Mouse (Mus musculus) heart, embryonic 10.5 days (tissue): ENCODE results near the gene Corin. TPM values are rescaled to one million over a fixed set of nuclear protein-coding genes. Genes with fewer than 3 reads are reported as not detected.

ENCODE experiments used
- DNase-seq: peaks from one replicate; pipeline ENCODE4 v3.0.0-alpha.2; 2017; ENCODE audit warnings: low spot score
- H3K27ac ChIP-seq: fragments of 300-500 bp; sonication (generic); 2 replicates; pipeline ENCODE4 v1.5.1; 2016; ENCODE audit warnings: mild to moderate bottlenecking
- H3K27me3 ChIP-seq: fragments of 300-500 bp; sonication (generic); 2 replicates; pipeline ENCODE4 v1.6.1; 2016; ENCODE audit warnings: mild to moderate bottlenecking; ENCODE audit not compliant: poor library complexity, insufficient read depth, severe bottlenecking
- H3K36me3 ChIP-seq: fragments of 300-500 bp; sonication (generic); 2 replicates; pipeline ENCODE4 v1.6.1; 2016; ENCODE audit warnings: mild to moderate bottlenecking, moderate library complexity
- H3K4me1 ChIP-seq: fragments of 300-500 bp; sonication (generic); 2 replicates; pipeline ENCODE4 v1.6.1; 2016; ENCODE audit warnings: mild to moderate bottlenecking
- H3K4me3 ChIP-seq: fragments of 300-500 bp; sonication (generic); 2 replicates; pipeline ENCODE4 v1.5.1; 2016; ENCODE audit warnings: mild to moderate bottlenecking, moderate library complexity
- H3K9me3 ChIP-seq: fragments of 300-500 bp; sonication (generic); 2 replicates; pipeline ENCODE4 v1.6.1; 2016; ENCODE audit warnings: mild to moderate bottlenecking, moderate library complexity
- WGBS: fragments of 180-500 bp; shearing (Covaris S2); methylation state at CpG from one replicate; pipeline ENCODE4 v1.1.7; 2016; 5-methylcytosine and 5-hydroxymethylcytosine counted together
- polyA plus RNA-seq: library from polyadenylated mRNA; unstranded; fragments of >200 nt; fragmentation: Nextera tagmentation; extraction: Ambion mirVana; gene quantifications from 2 replicates; pipeline ENCODE4 v1.2.1, GENCODE M21; 2016

The Corin gene
- polyA plus RNA-seq, 1 experiment from 2014 or later = 13.7 TPM

GRCm38 (mm10) chr5:72353746-72354145, 150.5 kb downstream of the Corin start:
- H3K27me3 ChIP-seq = no peaks in the 10 kb centered on the region
- H3K36me3 ChIP-seq = no peaks in the 10 kb centered on the region
- no peaks in the 10 kb centered on the region for H3K9me3 ChIP-seq
- no peak overlapping the region for H3K4me3 ChIP-seq
- no peaks in the 10 kb centered on the region for H3K4me1 ChIP-seq
- DNase-seq = no peak
- WGBS = 62% methylated on average over 4 of the region's 4 CpGs
- no peak overlapping the region for H3K27ac ChIP-seq

DNA sequence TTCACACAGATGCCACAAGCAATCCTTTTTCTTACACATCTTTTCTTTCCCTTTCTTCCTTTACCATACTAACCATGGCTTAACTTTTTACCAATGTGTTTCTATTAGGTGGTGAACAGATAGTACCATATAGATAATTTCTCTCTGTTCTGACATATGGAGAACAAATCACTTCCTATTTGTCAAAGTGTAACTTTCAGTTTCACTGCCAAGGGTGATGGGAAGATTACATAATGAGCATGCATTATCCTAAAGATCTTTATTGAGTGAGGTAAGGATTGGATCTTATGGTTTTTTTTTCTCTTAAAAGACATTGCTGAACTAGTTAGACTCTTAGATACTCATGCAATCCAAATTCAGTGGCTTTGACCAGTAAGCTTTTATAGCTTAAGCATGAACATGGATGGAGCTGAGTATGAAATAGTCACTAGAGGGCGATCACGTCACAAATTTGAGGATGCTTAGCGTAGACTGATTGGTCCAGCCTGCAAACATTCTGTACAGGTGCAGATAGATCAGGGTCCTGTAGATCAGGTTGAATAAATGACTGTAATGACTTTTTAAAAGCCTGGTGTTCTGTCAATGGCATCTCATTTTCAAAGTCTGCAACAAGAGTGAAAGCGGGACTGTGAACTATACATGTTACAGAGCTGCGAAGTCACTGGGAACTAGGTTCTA, 154.1 kb downstream of the Corin start:
- H3K27ac ChIP-seq = no peak overlapping the region
- no peak overlapping the region for H3K4me3 ChIP-seq
- WGBS = 35% methylated on average over 5 of the region's 5 CpGs
- no peaks in the 10 kb centered on the region for H3K27me3 ChIP-seq
- no peaks in the 10 kb centered on the region for H3K4me1 ChIP-seq
- no peaks in the 10 kb centered on the region for H3K36me3 ChIP-seq
- no peaks in the 10 kb centered on the region for H3K9me3 ChIP-seq
- no peak for DNase-seq

DNA sequence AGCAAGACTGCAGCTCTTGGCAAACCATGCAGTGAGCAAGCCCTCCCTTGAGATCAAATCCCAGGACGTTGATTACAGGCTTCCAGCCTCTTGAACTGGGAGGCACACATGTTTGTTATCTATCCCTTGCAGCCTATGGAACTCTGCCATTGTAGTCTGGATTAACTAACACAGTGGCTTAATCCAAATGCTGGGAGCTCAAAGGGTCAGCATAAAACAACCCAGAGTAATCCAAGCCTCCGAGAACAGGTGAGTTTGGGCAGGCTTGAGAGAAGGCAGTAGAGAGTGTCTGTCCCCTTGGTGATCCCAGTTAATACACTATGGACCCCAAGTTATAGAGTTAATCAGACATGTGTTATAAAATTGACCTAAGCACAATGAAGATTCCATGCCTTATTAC, 155.7 kb downstream of the Corin start:
- no peaks in the 10 kb centered on the region for H3K4me1 ChIP-seq
- DNase-seq = no peak
- WGBS = 63% methylated on average over 2 of the region's 2 CpGs

GRCm38 (mm10) chr5:72335873-72336272, 168.4 kb downstream of the Corin start:
- Histone ChIP-seq H3K27me3 (no peaks in the 10 kb centered on the region), H3K36me3 (no peaks in the 10 kb centered on the region), H3K4me1 (peaks cover 8% of the 10 kb centered on the region; the same call in 1 of the 2 replicates), H3K9me3 (no peaks in the 10 kb centered on the region), H3K27ac (no peak overlapping the region), H3K4me3 (no peak overlapping the region)
- no peak for DNase-seq
- WGBS = 81% methylated on average over 5 of the region's 5 CpGs

More for the DNA sequence above, 155.7 kb downstream of the Corin start:
- Histone ChIP-seq H3K27me3 (no peaks in the 10 kb centered on the region), H3K36me3 (no peaks in the 10 kb centered on the region), H3K4me3 (no peak overlapping the region), H3K9me3 (no peaks in the 10 kb centered on the region), H3K27ac (no peak overlapping the region)

DNA sequence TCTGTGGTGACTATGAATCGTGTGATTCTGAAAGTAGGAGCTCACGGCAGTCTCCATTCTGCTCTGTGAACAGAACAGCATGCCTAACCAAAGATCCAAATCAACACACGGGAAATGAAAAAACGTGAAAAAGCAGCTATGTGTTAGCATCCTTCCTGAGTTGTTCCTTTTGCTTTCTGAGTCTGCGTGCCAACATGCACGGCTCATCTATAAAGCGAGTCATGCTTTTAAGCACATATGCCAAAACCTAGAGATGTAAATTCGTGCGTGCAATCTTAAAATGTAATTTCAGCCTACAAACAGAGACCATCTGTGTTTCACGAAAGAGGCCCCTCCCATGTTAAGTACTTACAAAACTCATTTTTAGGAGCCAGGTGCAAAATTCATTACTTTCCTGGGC, 171.4 kb downstream of the Corin start:
- Histone ChIP-seq H3K27ac (no peak overlapping the region), H3K36me3 (peaks cover 2% of the 10 kb centered on the region; the same call in 1 of the 2 replicates), H3K4me1 (peaks cover 8% of the 10 kb centered on the region; the same call in 1 of the 2 replicates), H3K27me3 (no peaks in the 10 kb centered on the region), H3K9me3 (no peaks in the 10 kb centered on the region), H3K4me3 (no peak overlapping the region)
- WGBS = 87% methylated on average over 10 of the region's 10 CpGs
- no peak for DNase-seq

GRCm38 (mm10) chr5:72331217-72331616, 173.1 kb downstream of the Corin start:
- no peak overlapping the region for H3K27ac ChIP-seq
- H3K27me3 ChIP-seq = no peaks in the 10 kb centered on the region
- 0 out of 2 replicates have a peak, but pooled peaks cover 2% of the 10 kb centered on the region for H3K4me1 ChIP-seq
- no peaks in the 10 kb centered on the region for H3K9me3 ChIP-seq
- no peak overlapping the region for H3K4me3 ChIP-seq
- H3K36me3 ChIP-seq = peaks cover 2% of the 10 kb centered on the region; the same call in 1 of the 2 replicates
- 59% methylated on average over 2 of the region's 2 CpGs for WGBS
- DNase-seq = no peak

DNA sequence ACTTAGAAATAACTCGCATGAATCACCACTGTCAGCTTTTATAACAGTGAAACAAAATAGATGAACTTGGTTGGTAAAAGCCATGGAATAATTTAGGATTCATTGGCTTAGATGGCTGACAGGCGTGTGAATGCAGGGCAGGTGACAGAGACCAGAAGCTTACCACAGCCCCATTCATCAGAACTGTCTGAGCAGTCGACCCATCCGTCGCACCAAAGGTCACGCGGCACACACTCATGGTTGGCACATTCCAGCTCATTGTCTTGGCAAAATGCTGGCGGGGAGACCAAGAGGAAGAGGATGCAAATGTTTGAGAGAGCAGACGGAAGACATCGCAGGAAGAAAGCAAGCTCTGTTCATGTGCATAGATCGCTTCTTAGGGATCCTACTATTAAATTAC, 173.6 kb downstream of the Corin start:
- peaks cover 2% of the 10 kb centered on the region; the same call in 1 of the 2 replicates for H3K36me3 ChIP-seq
- H3K27me3 ChIP-seq = no peaks in the 10 kb centered on the region
- H3K4me1 ChIP-seq = no peaks in the 10 kb centered on the region
- WGBS = 73% methylated on average over 11 of the region's 11 CpGs
- no peak for DNase-seq
- H3K4me3 ChIP-seq = no peak overlapping the region
- no peaks in the 10 kb centered on the region for H3K9me3 ChIP-seq
- H3K27ac ChIP-seq = no peak overlapping the region

DNA sequence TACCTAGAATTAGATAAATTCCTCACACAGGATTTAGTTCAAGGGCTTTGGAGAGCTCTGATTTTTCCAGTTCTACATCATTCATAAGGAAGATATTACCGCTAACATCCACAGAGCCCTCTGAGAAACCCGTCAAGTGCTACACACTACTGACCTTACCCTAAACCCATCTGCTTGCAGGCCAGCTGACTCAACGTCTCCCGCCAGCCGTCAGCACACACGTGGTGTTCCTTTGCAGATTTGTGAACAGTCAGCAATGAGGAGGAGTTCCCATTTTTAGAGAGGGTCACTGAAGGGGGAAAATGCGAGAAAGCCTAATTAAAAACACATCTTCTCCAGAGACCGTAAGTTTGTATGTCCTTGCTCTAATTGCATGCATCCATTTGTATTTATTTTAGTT, 174.8 kb downstream of the Corin start:
- Histone ChIP-seq H3K9me3 (no peaks in the 10 kb centered on the region), H3K4me3 (no peak overlapping the region), H3K27me3 (no peaks in the 10 kb centered on the region), H3K36me3 (peaks cover 2% of the 10 kb centered on the region; the same call in 1 of the 2 replicates), H3K27ac (no peak overlapping the region), H3K4me1 (no peaks in the 10 kb centered on the region)
- 63% methylated on average over 8 of the region's 8 CpGs for WGBS
- DNase-seq = no peak

DNA sequence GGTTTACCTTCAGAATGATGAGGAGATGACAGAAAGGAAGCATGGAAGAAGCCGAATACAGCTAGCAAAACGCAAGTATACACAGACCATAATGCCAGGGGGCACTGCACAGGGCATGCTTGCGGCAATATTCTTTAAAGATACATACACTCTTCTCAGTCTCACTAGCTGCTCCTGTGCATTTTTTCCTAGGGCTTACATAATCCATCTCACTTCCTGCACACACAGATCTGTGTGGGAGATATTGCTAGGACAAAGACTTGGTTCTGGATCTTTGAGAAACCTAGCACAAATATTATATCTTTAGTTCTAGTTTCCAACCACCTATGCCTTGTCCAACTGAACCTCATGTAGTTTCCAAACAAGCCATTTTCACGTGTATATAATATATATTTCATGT, 189.0 kb downstream of the Corin start:
- Histone ChIP-seq H3K36me3 (peaks cover 6% of the 10 kb centered on the region; the same call in 1 of the 2 replicates), H3K4me3 (no peak overlapping the region), H3K27me3 (no peaks in the 10 kb centered on the region), H3K4me1 (no peaks in the 10 kb centered on the region), H3K9me3 (no peaks in the 10 kb centered on the region), H3K27ac (no peak overlapping the region)
- WGBS = 75% methylated on average over 4 of the region's 4 CpGs
- DNase-seq = no peak

DNA sequence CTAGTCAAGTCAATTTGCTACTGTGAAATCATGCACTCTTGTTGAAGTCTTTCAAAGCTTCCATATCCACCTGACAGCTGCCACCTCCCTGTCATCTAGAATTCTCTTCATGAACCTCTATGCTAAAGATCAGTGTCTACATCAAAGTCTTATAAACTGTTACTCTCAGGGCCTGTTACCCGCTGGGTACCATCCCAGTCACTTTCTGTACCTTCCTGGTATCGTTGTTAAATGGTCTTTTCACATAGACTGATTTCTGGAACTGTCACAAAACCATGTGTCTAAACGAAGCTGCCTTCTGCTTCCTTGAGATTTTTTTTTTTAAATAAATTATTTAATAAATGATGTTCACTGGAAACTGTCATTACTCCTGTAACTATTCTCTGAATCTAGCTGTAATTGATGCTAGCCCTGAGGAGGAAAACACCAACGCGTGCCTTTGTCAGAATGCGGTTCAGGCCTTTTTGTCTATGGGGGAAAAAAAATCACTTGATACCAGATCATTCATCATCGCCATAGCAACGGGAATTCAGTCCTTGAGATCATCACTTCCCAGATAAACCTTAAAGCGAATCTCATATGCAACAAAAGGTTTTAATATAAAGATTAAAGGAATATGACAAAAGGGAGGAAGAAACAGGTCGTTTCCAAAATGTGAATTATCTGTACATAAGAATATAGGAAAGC, 205.7 kb downstream of the Corin start:
- 85% methylated on average over 10 of the region's 10 CpGs for WGBS
- Histone ChIP-seq H3K27me3 (no peaks in the 10 kb centered on the region), H3K9me3 (no peaks in the 10 kb centered on the region), H3K27ac (no peak overlapping the region), H3K4me1 (no peaks in the 10 kb centered on the region), H3K4me3 (no peak overlapping the region), H3K36me3 (peaks cover 20% of the 10 kb centered on the region)
- DNase-seq = no peak

DNA sequence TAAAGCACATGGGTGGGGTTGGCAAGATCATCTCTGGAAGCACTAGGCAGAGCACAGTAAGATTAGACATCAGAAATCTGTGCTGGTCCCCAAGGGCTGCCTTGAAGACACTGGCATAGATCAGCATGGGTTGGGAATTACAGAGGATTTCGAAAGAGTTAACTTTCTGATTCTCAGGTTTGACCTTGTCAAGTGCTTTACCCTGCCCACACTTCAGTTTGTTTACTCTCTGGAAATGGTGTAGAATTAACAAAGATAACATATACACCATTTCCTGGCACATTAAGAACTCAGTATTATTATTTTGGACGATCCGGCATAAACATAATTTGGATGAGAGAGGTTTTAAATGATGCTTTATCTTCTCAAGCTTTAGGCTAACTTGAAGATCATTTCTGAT, 219.2 kb downstream of the Corin start:
- H3K27ac ChIP-seq = no peak overlapping the region
- 89% methylated on average over 3 of the region's 3 CpGs for WGBS
- no peak for DNase-seq
- no peaks in the 10 kb centered on the region for H3K4me1 ChIP-seq
- no peaks in the 10 kb centered on the region for H3K27me3 ChIP-seq
- H3K9me3 ChIP-seq = no peaks in the 10 kb centered on the region
- H3K4me3 ChIP-seq = no peak overlapping the region
- peaks cover 26% of the 10 kb centered on the region for H3K36me3 ChIP-seq

GRCm38 (mm10) chr5:72282907-72283306, 221.4 kb downstream of the Corin start:
- 42% methylated on average over 2 of the region's 2 CpGs for WGBS
- H3K36me3 ChIP-seq = peaks cover 19% of the 10 kb centered on the region; the same call in 1 of the 2 replicates
- no peaks in the 10 kb centered on the region for H3K4me1 ChIP-seq
- no peaks in the 10 kb centered on the region for H3K27me3 ChIP-seq
- H3K27ac ChIP-seq = no peak overlapping the region
- no peaks in the 10 kb centered on the region for H3K9me3 ChIP-seq
- no peak overlapping the region for H3K4me3 ChIP-seq
- DNase-seq = no peak

DNA sequence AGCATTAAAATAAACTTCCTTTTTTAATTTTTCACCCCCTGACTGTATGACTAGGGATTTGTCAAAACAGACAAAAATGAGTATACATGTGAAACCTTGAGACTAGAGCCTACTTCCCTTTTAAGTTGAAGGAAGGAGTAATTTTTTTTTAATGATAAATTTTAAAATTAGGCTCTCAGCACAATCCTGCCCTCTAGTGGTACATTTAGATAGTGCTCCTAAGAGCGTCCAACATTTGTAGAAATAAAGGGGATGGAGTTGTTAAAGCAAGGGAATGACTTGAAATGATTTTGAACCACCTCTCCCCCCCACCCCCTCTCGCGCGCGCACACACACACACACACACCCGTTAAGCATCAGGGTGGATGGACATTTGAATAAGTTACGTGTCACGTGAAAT, 234.6 kb downstream of the Corin start:
- Histone ChIP-seq H3K36me3 (peaks cover 2% of the 10 kb centered on the region), H3K9me3 (no peaks in the 10 kb centered on the region), H3K27ac (no peak overlapping the region), H3K27me3 (no peaks in the 10 kb centered on the region), H3K4me3 (no peak overlapping the region), H3K4me1 (no peaks in the 10 kb centered on the region)
- WGBS = 43% methylated on average over 8 of the region's 8 CpGs
- no peak for DNase-seq
